Mouse (Mus musculus): ENCODE measurements around the gene Vmn2r70. TPM values are rescaled to one million over a fixed set of nuclear protein-coding genes. Genes with fewer than 3 reads are reported as not detected.

Vmn2r70 gene
- polyA plus RNA-seq (2017; shearing (Covaris generic)) = 0.06 TPM

GRCm38 (mm10) chr7:85569092-85569491 is at the start of gene Vmn2r70:
Gene Vmn2r70, minus strand, starts transcription at chr7:85569192.

GRCm38 (mm10) chr7:85562787-85563186 is 6.2 kb downstream of the Vmn2r70 start, which contains the start of gene Vmn2r71:
Gene Vmn2r71, plus strand, starts transcription at chr7:85563087.

Other genes starting within 250 kb of the Vmn2r70 start
- not detected for gene Vmn2r69, start 153.3 kb downstream of the Vmn2r70 start, polyA plus RNA-seq (2017; shearing (Covaris generic))
- not detected for gene Vmn2r71, start 6.1 kb downstream of the Vmn2r70 start, polyA plus RNA-seq (2017; shearing (Covaris generic))
- 0.12 TPM for gene Vmn2r72, start 185.9 kb upstream of the Vmn2r70 start, polyA plus RNA-seq (2017; shearing (Covaris generic))

Measured in effector memory CD4-positive, alpha-beta T cell, adult 5 months (primary cell).